Mouse (Mus musculus) midbrain, embryonic 13.5 days (tissue): ENCODE data around the gene Foxo6. TPM values are rescaled to one million over a fixed set of nuclear protein-coding genes. Genes with fewer than 3 reads are reported as not detected.

Experiments used
- ATAC-seq: fragments of 200-750 bp; cut with Nextera tagmentation; 2 replicates; pipeline ENCODE4 v1.8.0; 2017; ENCODE audit warnings: mild to moderate bottlenecking, moderate TSS enrichment, moderate library complexity
- H3K27ac ChIP-seq: fragments of 300-500 bp; sonication (generic); 2 replicates; pipeline ENCODE4 v1.5.1; 2015; ENCODE audit warnings: inconsistent platforms, mild to moderate bottlenecking, moderate library complexity
- H3K27me3 ChIP-seq: fragments of 300-500 bp; sonication (generic); 2 replicates; pipeline ENCODE4 v1.6.1; 2015; ENCODE audit warnings: mild to moderate bottlenecking, inconsistent platforms
- H3K36me3 ChIP-seq: fragments of 300-500 bp; sonication (generic); 2 replicates; pipeline ENCODE4 v1.6.1; 2015; ENCODE audit warnings: mild to moderate bottlenecking, inconsistent platforms
- H3K4me1 ChIP-seq: fragments of 300-500 bp; sonication (generic); replicated peaks from 2 replicates; pipeline ENCODE4 v1.6.1; 2015; ENCODE audit warnings: inconsistent platforms
- H3K4me2 ChIP-seq: fragments of 300-500 bp; sonication (generic); replicated peaks from 2 replicates; pipeline ENCODE4 v1.6.1; 2015; ENCODE audit warnings: moderate library complexity, mild to moderate bottlenecking, inconsistent platforms
- H3K4me3 ChIP-seq: fragments of 300-500 bp; sonication (generic); replicated peaks from 2 replicates; pipeline ENCODE4 v1.5.1; 2015; ENCODE audit warnings: mild to moderate bottlenecking, inconsistent platforms
- H3K9ac ChIP-seq: fragments of 300-500 bp; sonication (generic); replicated peaks from 2 replicates; pipeline ENCODE4 v1.6.1; 2015; ENCODE audit warnings: mild to moderate bottlenecking, inconsistent platforms
- H3K9me3 ChIP-seq: fragments of 300-500 bp; sonication (generic); 2 replicates; pipeline ENCODE4 v1.6.1; 2016; ENCODE audit warnings: mild to moderate bottlenecking, inconsistent platforms
- WGBS: fragments of 180-500 bp; shearing (Covaris S2); methylation state at CpG from one replicate; pipeline ENCODE4 v1.1.7; 2015; 5-methylcytosine and 5-hydroxymethylcytosine counted together
- polyA plus RNA-seq: library from polyadenylated mRNA; unstranded; fragments of >200 nt; fragmentation: Nextera tagmentation; extraction: Ambion mirVana; gene quantifications from 2 replicates; pipeline ENCODE4 v1.2.1, GENCODE M21; 2015

Gene Foxo6
- polyA plus RNA-seq, 1 experiment from 2014 or later: 0.69 TPM

- Histone ChIP-seq H3K27ac (peak overlapping the region; percentile 74), H3K36me3 (no peaks in the 10 kb centered on the region), H3K9me3 (no peaks in the 10 kb centered on the region), H3K27me3 (peaks cover 4% of the 10 kb centered on the region; the same call in 1 of the 2 replicates), H3K9ac (no peak overlapping the region), H3K4me3 (no peak overlapping the region), H3K4me1 (peaks cover 53% of the 10 kb centered on the region), H3K4me2 (no peak overlapping the region)
- no peak for ATAC-seq
- WGBS: 68% methylated on average over 3 of the region's 3 CpGs
These were observed 46.0 kb downstream of the Foxo6 start for GRCm38 (mm10) chr4:120241106-120241505.

GRCm38 (mm10) chr4:120239419-120239818 is 47.7 kb downstream of the Foxo6 start:
- H3K9ac ChIP-seq: no peak overlapping the region
- no peak overlapping the region for H3K4me3 ChIP-seq
- no peak for ATAC-seq
- no peaks in the 10 kb centered on the region for H3K36me3 ChIP-seq
- no peaks in the 10 kb centered on the region for H3K9me3 ChIP-seq
- H3K4me2 ChIP-seq: no peak overlapping the region
- peaks cover 4% of the 10 kb centered on the region; the same call in 1 of the 2 replicates for H3K27me3 ChIP-seq
- WGBS: 64% methylated on average over 3 of the region's 3 CpGs
- H3K27ac ChIP-seq: no peak overlapping the region
- H3K4me1 ChIP-seq: peaks cover 51% of the 10 kb centered on the region

- Histone ChIP-seq H3K9me3 (no peaks in the 10 kb centered on the region), H3K4me2 (no peak overlapping the region), H3K27me3 (0 out of 2 replicates have a peak, but pooled peaks cover 8% of the 10 kb centered on the region), H3K4me1 (peaks cover 3% of the 10 kb centered on the region; the same call in 1 of the 2 replicates), H3K9ac (no peak overlapping the region), H3K4me3 (no peak overlapping the region), H3K27ac (no peak overlapping the region), H3K36me3 (no peaks in the 10 kb centered on the region)
- no peak for ATAC-seq
- 64% methylated on average over 2 of the region's 2 CpGs for WGBS
These were observed 53.9 kb downstream of the Foxo6 start for GRCm38 (mm10) chr4:120233243-120233642.

DNA sequence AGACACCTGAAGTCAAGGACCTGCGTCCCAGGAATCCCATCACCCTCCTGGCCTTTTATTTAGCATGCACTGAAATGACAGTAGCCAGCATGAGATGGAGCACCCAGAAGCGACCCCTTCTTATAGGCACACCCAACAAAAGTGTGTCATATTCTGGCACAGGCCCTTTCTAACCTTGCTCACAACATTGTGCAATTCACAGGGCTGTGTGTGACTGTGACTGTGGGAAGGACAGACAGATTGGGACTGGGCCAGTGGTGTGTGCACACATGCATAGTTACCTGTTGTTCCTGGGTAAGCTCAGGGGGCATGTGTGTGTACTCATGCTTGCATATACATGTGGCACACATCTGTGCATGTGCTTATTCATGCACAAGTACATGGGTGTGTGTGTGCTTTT is 54.6 kb downstream of the Foxo6 start:
- H3K27ac ChIP-seq: no peak overlapping the region
- H3K4me3 ChIP-seq: no peak overlapping the region
- H3K4me1 ChIP-seq: peaks cover 3% of the 10 kb centered on the region; the same call in 1 of the 2 replicates
- WGBS: 86% methylated on average over 2 of the region's 2 CpGs
- 0 out of 2 replicates have a peak, but pooled peaks cover 7% of the 10 kb centered on the region for H3K27me3 ChIP-seq
- H3K9ac ChIP-seq: no peak overlapping the region
- ATAC-seq: no peak
- H3K4me2 ChIP-seq: no peak overlapping the region
- H3K9me3 ChIP-seq: no peaks in the 10 kb centered on the region
- no peaks in the 10 kb centered on the region for H3K36me3 ChIP-seq

DNA sequence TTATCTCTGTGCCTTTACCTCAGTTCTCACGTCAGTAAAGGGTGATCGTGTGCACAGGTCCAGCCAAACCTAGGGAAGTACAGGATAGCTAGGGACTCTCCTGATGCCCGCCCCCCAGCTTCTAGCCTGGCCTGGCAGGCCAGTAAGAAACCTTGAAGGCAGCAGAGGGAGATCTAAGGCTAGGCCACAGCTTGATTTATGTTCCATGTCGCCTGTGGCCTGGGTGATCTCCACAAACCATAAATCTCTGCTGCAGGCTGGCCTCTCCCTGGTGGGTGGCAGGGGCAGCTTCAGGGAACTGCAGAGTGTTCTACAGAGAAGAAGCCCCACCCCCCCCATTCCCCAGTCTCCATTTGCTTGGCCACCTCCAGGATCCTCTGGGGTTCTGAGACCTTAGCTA is 55.2 kb downstream of the Foxo6 start:
- no peak overlapping the region for H3K27ac ChIP-seq
- ATAC-seq: no peak
- H3K9me3 ChIP-seq: no peaks in the 10 kb centered on the region
- 0 out of 2 replicates have a peak, but pooled peaks cover 7% of the 10 kb centered on the region for H3K27me3 ChIP-seq
- no peak overlapping the region for H3K4me3 ChIP-seq
- H3K4me2 ChIP-seq: no peak overlapping the region
- 86% methylated on average over 4 of the region's 4 CpGs for WGBS
- H3K36me3 ChIP-seq: no peaks in the 10 kb centered on the region
- no peak overlapping the region for H3K9ac ChIP-seq
- H3K4me1 ChIP-seq: peaks cover 7% of the 10 kb centered on the region; the same call in 1 of the 2 replicates

DNA sequence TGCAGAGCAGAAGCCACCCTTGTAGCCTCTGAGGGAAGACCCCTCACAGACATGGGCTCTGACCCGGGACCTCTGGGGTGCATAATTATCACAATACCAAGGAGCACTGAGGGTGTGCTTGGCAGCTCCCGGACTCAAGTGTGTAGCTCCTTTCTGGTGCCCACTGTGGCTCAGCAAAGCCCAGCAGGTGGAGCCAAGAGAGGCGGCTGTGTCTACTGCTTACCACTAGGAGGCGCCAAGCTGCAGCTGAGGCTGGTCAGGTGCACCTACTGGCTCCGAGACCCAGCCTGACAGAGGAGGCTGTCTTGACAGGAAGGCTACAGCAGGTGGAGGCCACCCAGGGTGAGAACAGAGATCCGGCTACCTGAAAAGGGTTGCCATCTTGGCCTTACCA is 56.9 kb downstream of the Foxo6 start:
- Histone ChIP-seq H3K36me3 (no peaks in the 10 kb centered on the region), H3K27ac (no peak overlapping the region), H3K9ac (no peak overlapping the region), H3K4me3 (no peak overlapping the region), H3K4me2 (no peak overlapping the region), H3K27me3 (0 out of 2 replicates have a peak, but pooled peaks cover 7% of the 10 kb centered on the region), H3K4me1 (peaks cover 7% of the 10 kb centered on the region; the same call in 1 of the 2 replicates), H3K9me3 (no peaks in the 10 kb centered on the region)
- 11% methylated on average over 6 of the region's 6 CpGs for WGBS
- peak; percentile 47 for ATAC-seq

- Histone ChIP-seq H3K4me3 (no peak overlapping the region), H3K27ac (no peak overlapping the region), H3K9me3 (no peaks in the 10 kb centered on the region), H3K27me3 (0 out of 2 replicates have a peak, but pooled peaks cover 7% of the 10 kb centered on the region), H3K36me3 (no peaks in the 10 kb centered on the region), H3K4me2 (no peak overlapping the region), H3K9ac (no peak overlapping the region), H3K4me1 (peaks cover 7% of the 10 kb centered on the region; the same call in 1 of the 2 replicates)
- WGBS: 78% methylated on average over 13 of the region's 13 CpGs
- no peak for ATAC-seq
These were observed 57.5 kb downstream of the Foxo6 start for GRCm38 (mm10) chr4:120229505-120230255.

- H3K27ac ChIP-seq: no peak overlapping the region
- no peak overlapping the region for H3K4me2 ChIP-seq
- no peak overlapping the region for H3K4me3 ChIP-seq
- 0 out of 2 replicates have a peak, but pooled peaks cover 7% of the 10 kb centered on the region for H3K27me3 ChIP-seq
- H3K4me1 ChIP-seq: peaks cover 12% of the 10 kb centered on the region
- WGBS: 85% methylated on average over 3 of the region's 3 CpGs
- H3K9me3 ChIP-seq: no peaks in the 10 kb centered on the region
- no peak for ATAC-seq
- H3K36me3 ChIP-seq: no peaks in the 10 kb centered on the region
- no peak overlapping the region for H3K9ac ChIP-seq
These were observed 58.5 kb downstream of the Foxo6 start for GRCm38 (mm10) chr4:120228613-120229012.

- WGBS: 41% methylated on average over 2 of the region's 2 CpGs
These were observed 59.9 kb downstream of the Foxo6 start for GRCm38 (mm10) chr4:120227224-120227623.

GRCm38 (mm10) chr4:120226682-120227081 is 60.5 kb downstream of the Foxo6 start:
- Histone ChIP-seq H3K4me2 (no peak overlapping the region), H3K9ac (no peak overlapping the region), H3K36me3 (no peaks in the 10 kb centered on the region), H3K4me3 (no peak overlapping the region), H3K27me3 (no peaks in the 10 kb centered on the region), H3K4me1 (peaks cover 24% of the 10 kb centered on the region), H3K27ac (no peak overlapping the region), H3K9me3 (no peaks in the 10 kb centered on the region)
- ATAC-seq: no peak
- WGBS: 69% methylated on average over 4 of the region's 4 CpGs

More at GRCm38 (mm10) chr4:120227224-120227623, 59.9 kb downstream of the Foxo6 start:
- H3K9me3 ChIP-seq: no peaks in the 10 kb centered on the region
- ATAC-seq: no peak
- H3K9ac ChIP-seq: no peak overlapping the region
- H3K4me1 ChIP-seq: peaks cover 20% of the 10 kb centered on the region
- no peak overlapping the region for H3K27ac ChIP-seq
- no peaks in the 10 kb centered on the region for H3K36me3 ChIP-seq
- no peaks in the 10 kb centered on the region for H3K27me3 ChIP-seq
- H3K4me3 ChIP-seq: no peak overlapping the region
- no peak overlapping the region for H3K4me2 ChIP-seq

DNA sequence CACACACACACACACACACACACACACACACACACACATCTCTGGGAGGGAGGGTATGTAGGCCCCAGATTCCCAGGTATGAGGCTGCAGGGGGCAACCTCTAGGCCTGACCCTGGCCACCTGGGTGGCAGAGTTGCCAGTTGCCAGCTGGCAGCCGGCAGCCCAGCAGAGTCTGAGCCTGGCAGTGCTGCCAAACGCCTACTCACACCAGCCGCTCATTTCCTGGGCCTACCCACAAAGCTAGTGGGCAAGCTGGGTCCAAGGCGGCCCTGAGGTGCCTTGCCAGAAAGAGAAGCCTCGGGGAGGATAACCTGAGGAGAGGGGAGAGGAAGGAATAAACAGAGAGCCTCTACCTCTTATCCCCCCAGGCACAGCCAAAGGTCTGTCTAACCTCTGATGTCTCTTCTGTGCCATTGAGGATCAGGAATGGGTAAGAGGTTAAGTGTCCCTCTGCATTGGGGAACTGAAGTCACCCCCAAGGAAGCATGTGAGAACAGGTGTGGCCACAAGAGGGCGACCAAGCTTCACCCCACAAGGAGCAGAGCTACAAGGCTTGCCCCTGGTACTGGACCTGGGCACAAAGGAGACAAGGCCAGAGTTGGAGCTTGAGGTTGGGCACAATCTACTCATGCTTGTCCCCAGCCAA is 61.9 kb downstream of the Foxo6 start:
- no peaks in the 10 kb centered on the region for H3K9me3 ChIP-seq
- no peak overlapping the region for H3K4me2 ChIP-seq
- 66% methylated on average over 6 of the region's 6 CpGs for WGBS
- H3K4me3 ChIP-seq: no peak overlapping the region
- H3K27me3 ChIP-seq: no peaks in the 10 kb centered on the region
- H3K4me1 ChIP-seq: peaks cover 25% of the 10 kb centered on the region
- H3K36me3 ChIP-seq: no peaks in the 10 kb centered on the region
- no peak overlapping the region for H3K9ac ChIP-seq
- H3K27ac ChIP-seq: no peak overlapping the region
- ATAC-seq: peak; percentile 18; the same call in 1 of the 2 replicates

DNA sequence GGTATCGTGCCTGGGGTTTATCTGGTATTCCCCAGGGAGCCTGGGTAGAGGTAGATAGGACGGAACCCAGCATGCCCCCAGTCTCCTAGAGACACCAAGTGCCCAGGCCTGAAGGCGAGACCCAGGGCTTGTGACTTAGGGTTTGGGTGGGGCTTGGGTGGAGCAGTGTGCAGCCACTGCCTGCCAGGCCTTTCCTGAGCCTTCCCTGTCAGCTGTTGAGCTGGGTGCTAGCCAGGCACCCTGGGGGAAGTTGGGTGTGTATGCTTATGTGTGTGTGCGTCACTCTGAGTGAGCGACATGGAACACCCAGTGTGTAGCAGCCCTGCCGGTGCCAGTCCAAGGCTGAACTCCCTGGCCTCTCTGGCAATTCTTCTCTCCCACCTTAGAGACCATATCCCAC is 63.3 kb downstream of the Foxo6 start:
- H3K9ac ChIP-seq: no peak overlapping the region
- ATAC-seq: no peak
- WGBS: 86% methylated on average over 6 of the region's 6 CpGs
- H3K27ac ChIP-seq: no peak overlapping the region
- no peak overlapping the region for H3K4me3 ChIP-seq
- H3K36me3 ChIP-seq: no peaks in the 10 kb centered on the region
- no peaks in the 10 kb centered on the region for H3K27me3 ChIP-seq
- H3K9me3 ChIP-seq: no peaks in the 10 kb centered on the region
- no peak overlapping the region for H3K4me2 ChIP-seq
- H3K4me1 ChIP-seq: peaks cover 30% of the 10 kb centered on the region
